Mouse (Mus musculus) c-Kit-negative CD71-positive TER-119-positive erythroid progenitor cells, embryonic 14.5 days (primary cell): ENCODE results near the gene Dok4.
"Not testable (repeated sequence)": the region's sequence is repeated elsewhere in the genome, so short reads cannot be mapped to it uniquely, and the experiment has no call there.

Experiments
- DNase-seq: peaks from one replicate; pipeline ENCODE4 v3.0.0-alpha.2; 2013; ENCODE audit warnings: low read depth, low spot score

Gene Dok4

DNA sequence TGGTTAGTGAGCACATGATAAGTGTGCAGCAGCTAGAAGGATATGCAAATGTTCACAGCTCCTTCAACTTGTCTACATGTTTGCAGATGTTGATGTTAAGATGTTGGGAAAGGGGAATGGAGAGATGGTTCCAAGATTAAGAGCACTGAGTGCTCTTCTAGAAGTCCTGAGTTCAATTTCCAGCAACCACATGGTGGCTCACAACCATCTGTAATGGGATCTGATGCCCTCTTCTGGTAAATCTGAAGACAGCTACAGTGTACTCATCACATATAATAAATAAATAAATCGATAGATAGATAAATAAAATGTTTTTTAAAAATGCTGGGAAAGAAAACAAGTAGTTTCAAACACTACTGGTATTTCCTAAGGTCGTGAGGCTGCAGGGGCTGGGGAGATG, 34.9 kb downstream of the Dok4 start:
- no peak for DNase-seq

- DNase-seq = peak; percentile 50
Observed at GRCm38 (mm10) chr8:94838600-94838999, 37.5 kb downstream of the Dok4 start.

GRCm38 (mm10) chr8:94837662-94838574, 38.2 kb downstream of the Dok4 start, which contains the start of the genes Coq9 and Ciapin1:
Coq9 (plus strand) TSS chr8:94838321.
Ciapin1 (minus strand) TSS chr8:94838358.
- DNase-seq = peak; percentile 94

GRCm38 (mm10) chr8:94836456-94837240, 39.5 kb downstream of the Dok4 start:
- DNase-seq = no peak

- DNase-seq = not testable (repeated sequence)
Observed at GRCm38 (mm10) chr8:94835751-94836150, 40.4 kb downstream of the Dok4 start.

DNA sequence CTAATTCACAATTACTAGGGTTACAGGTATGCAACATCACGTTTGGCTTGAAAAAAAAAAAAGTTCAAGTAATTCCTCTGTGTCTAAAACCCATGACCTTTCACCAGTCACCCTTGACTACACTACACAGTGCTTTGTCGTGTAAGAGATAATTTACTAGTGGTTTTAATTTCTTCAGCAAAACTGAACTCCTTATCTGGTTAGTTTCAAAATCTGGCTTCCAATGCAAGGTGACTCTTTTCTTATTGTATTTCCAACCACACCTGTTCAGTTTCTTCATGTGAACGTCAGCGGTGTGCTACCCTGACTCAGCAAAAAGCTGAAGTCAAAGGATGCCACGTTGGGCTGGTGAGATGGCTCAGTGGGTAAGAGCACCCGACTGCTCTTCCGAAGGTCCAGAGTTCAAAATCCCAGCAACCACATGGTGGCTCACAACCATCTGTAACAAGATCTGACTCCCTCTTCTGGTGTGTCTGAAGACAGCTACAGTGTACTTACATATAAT, 42.2 kb downstream of the Dok4 start:
- not testable (repeated sequence) for DNase-seq

- no peak for DNase-seq
Observed at GRCm38 (mm10) chr8:94828284-94828683, 47.8 kb downstream of the Dok4 start.

DNA sequence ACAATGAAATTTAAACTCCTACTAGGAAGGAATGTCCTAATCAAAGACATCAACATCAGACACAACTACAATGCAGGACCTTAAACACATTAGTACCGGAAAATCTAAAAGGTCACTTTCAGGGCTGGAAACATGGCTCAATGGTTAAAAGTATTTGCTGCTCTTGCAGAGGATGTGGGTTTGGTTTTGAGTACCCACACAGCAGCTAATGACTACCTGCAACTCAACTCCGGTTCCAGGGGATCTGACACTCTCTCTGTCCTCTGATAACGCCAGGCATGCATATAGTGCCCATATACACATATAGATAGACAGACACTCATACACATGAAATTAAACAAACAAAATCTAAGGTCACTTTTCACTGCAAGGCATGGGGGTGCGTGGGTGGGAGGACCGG, 49.9 kb downstream of the Dok4 start:
- DNase-seq = no peak

DNA sequence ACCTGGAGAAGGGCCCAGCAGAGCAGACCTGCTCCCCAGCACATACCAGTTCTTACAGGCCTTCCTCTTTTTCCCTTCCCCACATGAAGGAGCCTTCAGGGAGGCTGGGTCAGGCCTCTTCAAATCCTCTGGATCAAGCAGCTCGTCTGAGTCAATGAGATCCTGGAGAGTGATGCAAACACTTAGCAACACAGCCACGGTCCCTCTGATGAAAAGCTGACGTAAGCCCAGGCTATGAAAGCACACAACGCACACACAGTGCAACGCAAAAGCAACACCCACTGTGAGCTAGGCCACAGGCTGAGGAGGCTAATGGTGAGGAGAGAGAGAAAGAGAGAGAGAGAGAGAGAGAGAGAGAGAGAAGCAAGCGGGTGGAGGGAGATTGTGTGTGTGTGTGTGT, 51.0 kb downstream of the Dok4 start:
- DNase-seq = no peak

GRCm38 (mm10) chr8:94822637-94823560, 53.2 kb downstream of the Dok4 start:
- peak; percentile 49 for DNase-seq

- DNase-seq = no peak
Observed at GRCm38 (mm10) chr8:94821381-94821780, 54.7 kb downstream of the Dok4 start.

DNA sequence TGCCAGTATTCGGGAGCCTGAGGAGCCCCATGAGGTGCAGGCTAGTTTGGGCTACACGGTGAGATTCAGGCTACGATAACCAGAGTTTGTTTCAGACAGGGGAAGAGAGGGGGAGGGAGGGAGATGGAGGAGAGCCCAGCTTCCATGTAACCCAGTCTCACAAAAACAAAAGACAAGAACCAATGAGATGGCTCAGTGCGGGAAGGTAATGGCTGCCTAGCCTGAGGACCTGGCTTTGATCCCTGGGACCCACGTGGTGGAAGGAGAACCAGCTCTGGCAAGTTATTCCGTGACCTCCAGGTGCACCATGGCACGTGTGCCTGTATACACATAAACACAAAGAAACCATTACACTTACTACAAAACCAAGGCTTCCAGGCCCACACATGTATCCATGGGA, 55.6 kb downstream of the Dok4 start:
- no peak for DNase-seq

- no peak for DNase-seq
Observed at GRCm38 (mm10) chr8:94819671-94820179, 56.4 kb downstream of the Dok4 start.

GRCm38 (mm10) chr8:94817933-94818332, 58.2 kb downstream of the Dok4 start:
- no peak for DNase-seq

DNA sequence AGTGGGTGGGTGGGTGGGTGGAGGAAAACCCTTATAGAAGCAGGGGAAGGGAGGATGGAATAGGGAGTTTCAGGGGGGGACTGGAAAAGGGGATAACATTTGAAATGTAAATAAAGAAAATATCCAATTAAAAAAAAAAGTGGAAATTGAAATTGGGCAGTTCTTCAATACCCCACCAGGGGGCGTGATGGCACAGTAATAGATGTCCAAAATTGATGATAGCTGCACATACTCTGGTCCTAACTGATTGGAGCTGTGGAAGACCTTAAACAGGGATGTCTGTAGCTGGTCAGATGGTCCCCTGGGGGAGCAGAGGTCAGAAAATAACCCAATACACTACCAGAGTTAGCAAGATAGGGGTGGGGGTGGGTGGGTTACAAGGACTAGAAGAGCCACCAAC, 61.6 kb downstream of the Dok4 start:
- peak; percentile 47 for DNase-seq
